Mouse (Mus musculus): Measurements from ENCODE around the gene Csmd2.
"Not testable (repeated sequence)": the region's sequence is repeated elsewhere in the genome, so short reads cannot be mapped to it uniquely, and the experiment has no call there.

Csmd2 gene

DNA sequence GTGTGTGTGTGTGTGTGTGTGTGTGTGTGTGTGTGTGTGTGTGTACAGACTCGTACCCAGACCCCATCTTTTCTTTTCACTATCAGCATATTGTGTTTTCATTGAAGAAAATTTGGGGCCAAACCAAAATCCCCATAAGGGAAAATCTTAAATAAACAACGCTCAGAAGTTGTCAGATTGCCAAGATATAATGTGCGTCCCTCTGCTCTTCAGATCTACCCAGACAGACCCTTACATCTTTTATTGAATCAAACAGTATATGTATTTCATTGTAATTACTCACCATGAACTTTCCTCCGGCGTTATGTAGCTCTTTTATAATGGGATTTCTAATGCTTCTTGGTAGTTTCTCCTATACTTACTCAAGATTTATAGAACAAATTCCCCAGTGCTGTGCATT lies 479.1 kb downstream of the Csmd2 start:
- DNase-seq (ENCODE audit: extremely low read depth, low read depth, low spot score) = no peak

DNA sequence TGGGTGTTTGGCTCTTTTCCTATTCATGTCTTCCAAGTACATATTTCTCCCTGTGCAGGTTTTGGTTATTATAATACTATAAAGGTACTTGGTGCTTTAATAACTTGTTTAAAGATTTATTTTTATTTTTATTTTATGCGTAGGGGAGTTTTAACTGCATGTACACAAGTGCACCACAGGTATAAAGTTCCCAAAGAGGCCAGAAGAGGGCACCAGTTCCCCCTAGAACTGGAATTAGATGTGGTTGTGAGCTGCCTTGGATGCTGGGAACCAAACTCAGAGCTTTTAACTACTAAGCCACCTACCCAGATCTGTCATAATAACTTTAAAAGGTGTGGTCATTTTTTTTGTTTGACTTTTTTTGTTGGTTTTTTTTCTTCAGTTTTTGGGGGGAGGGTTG lies 480.4 kb downstream of the Csmd2 start:
- DNase-seq (ENCODE audit: extremely low read depth, low read depth, low spot score) = no peak

DNA sequence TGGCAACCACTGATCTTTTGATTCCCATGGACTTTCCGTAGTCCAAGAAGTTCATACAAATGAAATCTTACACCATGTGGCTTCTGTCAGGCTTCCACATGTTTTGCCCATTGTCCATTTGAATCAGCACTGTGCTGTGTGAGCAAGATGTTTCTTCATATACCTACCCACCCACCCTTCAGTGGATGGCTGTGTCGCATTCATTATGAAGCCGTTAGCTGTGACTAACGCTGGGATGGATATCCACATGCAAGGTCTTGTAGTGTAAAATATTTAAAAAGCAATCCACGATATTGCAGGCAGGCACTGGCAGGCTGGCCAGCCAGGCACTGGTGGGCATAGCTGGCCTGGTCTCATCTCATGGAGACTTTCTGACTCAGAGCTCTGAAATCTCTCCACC lies 488.6 kb downstream of the Csmd2 start:
- DNase-seq (ENCODE audit: extremely low read depth, low read depth, low spot score) = no peak

DNA sequence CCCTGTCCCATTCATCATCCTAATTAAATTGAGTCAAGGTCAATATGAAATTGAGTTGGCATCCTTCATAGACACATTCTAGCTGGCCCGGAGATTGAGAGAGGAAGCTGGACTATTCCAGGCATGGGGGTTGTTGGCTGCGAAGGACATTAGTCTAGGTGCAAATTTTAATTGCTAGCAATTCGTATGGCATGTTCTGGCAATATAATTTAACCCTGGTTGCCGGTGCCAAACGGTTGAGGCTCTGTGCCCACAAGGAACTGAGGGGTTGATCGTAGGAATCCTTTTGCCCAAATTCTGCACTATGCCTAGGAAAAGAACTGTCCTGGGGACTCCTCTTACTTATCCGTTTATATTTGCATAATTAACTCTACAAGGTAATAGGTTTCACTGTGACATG lies 496.2 kb downstream of the Csmd2 start:
- DNase-seq (ENCODE audit: extremely low read depth, low read depth, low spot score) = no peak

DNA sequence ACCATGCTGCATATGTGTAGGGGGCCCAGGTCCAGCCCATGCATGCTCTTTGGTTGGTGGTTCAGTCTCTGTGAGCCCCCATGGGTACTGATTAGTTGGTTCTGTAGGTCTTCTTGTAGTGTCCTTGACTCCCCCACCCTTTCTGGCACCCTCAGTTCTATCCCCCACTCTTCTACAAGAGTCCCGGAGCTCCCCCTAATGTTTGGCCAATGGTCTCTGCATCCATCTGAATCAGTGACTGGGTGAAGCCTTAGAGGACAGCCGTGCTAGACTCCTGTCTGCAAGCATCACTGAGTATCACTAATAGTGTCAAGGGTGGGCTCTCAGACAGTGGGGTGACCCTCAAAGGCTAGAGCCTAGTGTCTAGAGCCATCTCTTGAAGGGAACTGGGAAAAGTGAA lies 497.0 kb downstream of the Csmd2 start:
- DNase-seq (ENCODE audit: extremely low read depth, low read depth, low spot score) = no peak

DNA sequence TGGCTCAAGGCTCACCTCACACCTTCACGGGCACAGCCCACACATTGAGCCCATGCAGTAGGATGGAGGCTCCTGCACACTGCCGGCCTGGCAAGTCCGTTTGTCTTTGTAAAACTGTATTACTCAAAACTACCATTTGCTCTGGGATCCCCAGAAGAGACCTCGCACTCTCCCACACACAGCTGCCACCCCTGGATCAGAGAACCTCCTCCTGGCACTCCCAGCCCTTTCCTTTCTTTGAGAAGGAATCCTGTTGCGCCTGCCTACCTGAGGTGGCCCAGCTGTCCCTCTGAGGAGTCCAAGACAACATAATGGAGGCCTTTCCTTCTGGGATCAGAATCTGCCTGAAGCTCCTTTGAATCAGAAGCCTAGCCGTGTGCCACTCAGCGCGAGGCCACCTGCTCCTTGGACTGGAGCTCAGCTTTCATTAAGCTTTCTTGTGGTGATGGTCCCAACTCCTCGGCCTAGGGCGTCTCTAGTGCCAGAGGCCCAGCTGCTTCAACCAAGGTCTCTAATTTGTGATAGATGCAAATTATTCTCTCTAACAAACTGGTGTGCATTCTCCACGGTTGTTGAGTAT lies 502.0 kb downstream of the Csmd2 start:
- no peak for DNase-seq (ENCODE audit: extremely low read depth, low read depth, low spot score)

DNA sequence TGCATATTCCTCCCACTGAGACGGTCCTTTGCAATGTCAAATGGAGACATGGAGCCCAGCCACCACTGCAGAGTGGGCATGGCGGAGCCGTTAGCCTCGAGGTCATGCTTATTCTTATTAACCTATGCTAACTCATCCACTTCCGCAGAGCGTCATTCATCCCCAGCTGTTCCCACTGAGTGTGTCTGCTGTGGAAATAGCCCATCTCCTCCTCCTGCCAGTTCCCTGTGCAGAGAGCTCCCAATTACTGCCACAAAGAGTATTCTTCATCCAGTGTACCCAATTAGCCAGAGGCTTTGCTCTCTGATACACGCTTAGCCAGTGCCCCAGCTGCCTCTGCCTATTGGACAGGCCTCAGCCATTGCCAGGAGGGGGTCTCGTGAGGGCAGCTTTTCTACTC lies 504.4 kb downstream of the Csmd2 start:
- no peak for DNase-seq (ENCODE audit: extremely low read depth, low read depth, low spot score)

DNA sequence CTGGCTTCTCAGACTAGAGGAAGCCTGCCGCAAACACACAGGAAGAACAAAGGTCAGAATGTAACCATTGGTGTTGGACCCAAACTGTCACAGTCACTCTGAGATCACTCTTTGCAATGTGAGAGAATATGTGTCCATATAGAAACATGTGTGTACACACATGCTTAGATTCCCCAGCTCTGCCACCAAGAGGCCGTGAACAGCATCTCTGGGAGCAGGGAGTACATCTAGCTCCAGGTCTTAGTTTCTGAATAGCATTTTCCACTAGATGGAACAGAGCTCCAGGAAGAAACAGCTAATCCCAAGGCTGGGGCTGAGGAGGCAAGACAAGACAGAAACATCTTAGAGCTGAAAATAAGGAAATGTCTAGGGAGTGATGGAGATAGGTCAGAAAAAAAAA lies 512.3 kb downstream of the Csmd2 start:
- no peak for DNase-seq (ENCODE audit: extremely low read depth, low read depth, low spot score)

DNA sequence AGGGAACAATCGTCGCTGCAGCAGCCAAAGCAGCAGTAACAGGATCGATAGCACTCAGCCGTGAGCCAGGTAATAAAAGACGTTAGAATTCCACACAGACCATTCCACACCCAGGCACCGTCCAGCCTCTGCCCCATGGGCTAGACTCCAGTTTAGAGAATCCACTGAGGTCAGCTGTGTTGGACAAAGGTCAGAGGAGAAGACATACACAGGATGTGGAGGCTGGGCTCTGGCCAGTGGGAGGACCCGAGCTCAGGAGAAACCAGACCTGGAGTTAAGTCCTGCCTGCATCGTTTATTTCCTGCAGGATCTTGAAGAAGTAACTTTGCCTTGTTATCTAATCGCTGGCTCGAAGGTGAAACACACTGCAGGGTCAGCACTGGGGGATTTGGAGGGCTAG lies 519.2 kb downstream of the Csmd2 start:
- no peak for DNase-seq (ENCODE audit: extremely low read depth, low read depth, low spot score)

DNA sequence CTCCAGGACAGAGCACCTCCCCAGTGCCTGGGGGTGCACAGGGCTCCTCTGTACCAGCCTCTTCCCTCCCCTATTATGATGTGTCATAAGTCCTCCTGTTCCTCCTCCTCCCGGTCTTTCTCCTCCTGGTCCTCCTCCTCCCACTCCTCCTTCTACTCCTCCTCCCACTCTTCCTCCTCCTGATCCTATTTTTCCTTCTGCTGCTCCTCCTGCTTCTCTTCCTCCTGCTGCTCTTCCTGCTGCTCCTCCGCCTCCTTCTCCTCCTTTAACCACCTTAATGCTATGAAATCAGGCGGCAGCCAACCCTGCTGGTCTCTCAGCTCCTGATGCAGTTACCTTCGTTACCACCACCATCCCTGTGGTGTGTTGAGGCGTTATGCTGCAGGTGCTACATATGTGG lies 522.2 kb downstream of the Csmd2 start:
- no peak for DNase-seq (ENCODE audit: extremely low read depth, low read depth, low spot score)

DNA sequence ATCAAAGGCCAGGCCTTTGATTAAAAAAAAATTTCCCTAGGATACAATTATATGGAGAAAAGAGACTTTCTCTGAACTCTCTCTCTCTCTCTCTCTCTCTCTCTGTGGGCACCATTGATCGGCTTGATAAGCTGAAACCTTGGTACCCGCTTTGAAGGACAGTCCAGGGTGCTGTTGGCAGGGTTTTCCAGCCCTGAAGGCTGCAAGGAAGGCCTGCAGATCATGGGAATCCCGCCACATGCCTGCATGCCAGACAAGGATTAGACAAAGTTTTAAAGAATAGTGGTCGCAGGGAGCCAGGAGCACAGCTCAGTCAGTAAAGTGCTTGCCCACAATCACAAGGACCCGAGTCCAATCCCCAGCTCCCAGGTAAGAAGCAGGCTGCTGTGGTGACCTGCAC lies 526.8 kb downstream of the Csmd2 start:
- no peak for DNase-seq (ENCODE audit: extremely low read depth, low read depth, low spot score)

DNA sequence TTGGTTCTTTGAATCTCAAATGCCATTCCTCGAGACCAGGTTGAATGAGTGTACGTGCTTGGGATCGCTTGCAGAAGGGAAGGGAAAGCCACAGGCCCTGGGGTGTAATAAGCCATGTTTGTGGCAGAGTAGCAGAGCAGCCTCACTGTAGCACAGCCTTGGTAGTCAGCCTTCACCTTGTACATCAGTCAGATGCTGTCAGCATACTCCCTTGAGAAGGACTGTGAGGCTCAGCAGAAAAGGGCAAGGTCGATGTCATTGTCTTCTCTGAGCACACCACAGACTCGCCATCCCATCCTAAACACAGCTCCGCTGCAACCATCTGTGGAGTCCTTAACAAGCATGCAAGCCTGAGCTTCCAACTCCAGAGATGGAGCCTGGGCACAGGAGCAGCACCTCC lies 533.6 kb downstream of the Csmd2 start:
- DNase-seq (ENCODE audit: extremely low read depth, low read depth, low spot score) = no peak

DNA sequence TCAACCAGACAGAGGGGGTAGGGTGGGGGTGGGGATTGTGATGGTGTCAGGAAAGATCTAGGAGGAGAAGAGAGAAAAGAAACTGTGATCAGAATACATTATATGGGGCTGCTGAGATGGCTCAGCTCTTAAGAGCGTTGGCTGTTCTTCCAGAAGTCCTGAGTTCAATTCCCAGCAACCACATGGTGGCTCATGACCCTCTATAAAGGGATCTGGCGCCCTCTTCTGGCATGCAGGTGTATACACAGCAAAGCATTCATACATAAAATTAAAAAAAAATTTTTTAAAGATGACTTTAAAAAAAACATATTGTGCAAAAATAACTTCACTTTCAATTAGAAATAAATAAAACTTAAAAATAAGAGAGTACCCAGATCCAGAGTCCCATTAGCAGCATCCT lies 555.7 kb downstream of the Csmd2 start:
- DNase-seq (ENCODE audit: extremely low read depth, low read depth, low spot score) = no peak

DNA sequence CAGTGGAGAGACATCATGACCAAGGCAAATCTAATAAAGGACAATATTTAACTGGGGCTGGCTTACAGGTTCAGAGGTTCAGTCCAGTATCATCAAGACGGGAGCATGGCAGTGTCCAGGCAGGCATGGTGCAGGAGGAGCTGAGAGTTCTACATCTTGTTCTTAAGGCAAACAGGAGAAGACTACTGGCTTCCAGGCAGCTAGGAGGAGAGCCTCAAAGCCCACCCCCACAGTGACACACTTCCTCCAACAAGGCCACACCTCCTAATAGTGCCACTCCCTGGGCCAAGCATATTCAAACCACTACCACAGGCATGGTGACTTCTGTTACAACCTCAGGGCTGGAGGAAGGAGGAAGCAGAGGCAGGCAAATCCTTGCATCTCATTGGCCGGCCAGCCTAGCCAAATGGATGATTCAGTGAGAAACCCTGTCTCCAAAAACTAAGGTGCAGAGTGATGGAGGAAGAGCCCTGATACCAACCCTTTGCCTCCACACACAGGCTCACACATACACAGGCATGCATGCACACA lies 556.4 kb downstream of the Csmd2 start:
- not testable (repeated sequence) for DNase-seq (ENCODE audit: extremely low read depth, low read depth, low spot score)

DNA sequence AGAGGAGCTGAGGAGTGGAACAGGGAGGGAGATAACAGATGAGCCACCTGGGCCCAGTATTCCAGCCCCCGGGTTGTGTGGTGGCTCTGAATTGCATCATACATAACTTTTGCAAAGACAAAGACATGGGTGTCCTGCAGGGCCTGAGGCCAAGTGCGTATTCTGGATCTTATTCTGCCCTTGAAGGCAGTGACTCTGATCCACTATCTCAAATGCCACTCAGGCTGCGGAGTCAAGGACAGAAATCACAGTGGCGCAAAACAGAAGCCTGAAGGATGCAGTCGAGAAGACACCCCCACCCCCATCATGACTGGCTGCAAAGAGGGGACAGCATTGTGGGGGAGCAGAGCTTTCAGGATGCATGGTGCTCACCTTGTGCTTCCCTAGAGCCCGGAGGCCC lies 563.1 kb downstream of the Csmd2 start:
- no peak for DNase-seq (ENCODE audit: extremely low read depth, low read depth, low spot score)

DNA sequence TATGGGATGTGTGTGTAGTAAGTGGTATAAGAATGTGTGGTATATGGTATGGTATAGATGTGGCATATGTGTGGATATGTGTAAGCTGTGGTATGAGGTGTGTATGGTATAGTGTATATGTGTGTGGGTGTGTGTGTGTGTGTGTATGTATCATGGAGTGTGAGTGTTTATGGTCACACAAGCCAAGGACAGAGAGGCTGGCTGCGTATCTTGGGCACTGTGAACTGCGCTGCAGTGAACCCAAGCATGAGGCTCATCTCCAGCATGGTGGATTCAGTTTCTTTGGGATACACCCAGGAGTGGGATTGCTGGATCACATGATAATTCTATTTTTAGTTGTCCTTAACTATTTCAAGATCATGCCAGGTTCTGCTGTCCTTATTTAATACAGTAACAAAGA lies 566.5 kb downstream of the Csmd2 start:
- no peak for DNase-seq (ENCODE audit: extremely low read depth, low read depth, low spot score)

DNA sequence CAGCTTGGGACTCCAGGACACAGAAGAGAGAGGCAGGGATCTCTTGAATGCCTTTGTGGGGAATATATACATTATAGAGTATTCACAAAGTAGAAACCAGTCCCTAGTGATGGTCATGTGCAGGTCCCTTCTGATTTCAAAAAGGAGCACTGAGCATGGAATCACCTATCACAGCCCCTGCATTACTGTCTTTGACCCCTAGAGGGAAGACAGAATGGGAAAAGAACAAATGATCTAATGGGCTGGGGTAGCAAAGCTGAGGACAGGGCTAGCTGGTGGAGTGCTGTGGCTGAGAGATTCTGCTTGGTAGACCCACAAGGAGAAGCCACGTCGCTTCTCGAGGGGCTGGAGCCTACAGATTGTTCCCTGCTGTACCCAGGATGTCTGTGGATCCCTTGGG lies 572.7 kb downstream of the Csmd2 start:
- DNase-seq (ENCODE audit: extremely low read depth, low read depth, low spot score) = no peak

DNA sequence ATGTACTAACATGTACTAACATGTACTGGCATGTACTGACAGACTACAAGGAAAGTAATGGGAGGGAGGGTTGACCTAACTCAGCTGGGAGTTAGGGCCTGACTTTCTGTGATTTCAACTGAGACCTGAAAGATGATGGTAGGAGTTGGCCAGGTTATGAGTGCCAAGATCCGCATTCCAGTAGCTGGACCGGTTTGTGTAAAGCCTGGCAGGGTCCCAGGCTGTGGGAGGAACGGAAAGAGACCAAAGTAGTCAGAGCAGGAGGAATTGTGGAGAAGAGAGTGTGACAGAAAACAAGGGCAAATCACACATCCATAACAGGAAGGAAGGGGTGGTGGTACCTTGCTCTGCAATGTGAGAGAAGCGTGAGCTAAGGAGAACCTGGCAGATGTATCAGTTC lies 588.2 kb downstream of the Csmd2 start:
- peak; percentile 21 for DNase-seq (ENCODE audit: extremely low read depth, low read depth, low spot score)

DNA sequence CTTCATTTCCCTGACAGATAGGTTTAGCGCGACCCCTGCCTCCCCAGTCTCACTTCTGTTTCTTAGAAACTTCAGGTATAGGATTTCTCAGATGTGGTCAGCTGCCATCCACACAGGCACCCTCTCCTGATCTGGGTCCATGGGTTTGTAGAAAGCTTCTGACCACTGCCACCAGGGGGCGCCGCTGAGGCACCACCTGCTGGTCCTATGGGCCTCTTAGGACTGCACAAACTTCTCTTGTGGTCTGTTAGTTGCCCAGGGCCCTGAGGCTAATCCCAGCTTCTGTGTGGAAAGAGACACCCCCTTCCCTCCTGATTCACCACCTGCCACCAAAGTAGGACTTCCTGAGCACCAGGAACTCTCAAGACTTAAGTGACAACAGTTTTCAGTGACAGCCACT lies 591.5 kb downstream of the Csmd2 start:
- no peak for DNase-seq (ENCODE audit: extremely low read depth, low read depth, low spot score)

DNA sequence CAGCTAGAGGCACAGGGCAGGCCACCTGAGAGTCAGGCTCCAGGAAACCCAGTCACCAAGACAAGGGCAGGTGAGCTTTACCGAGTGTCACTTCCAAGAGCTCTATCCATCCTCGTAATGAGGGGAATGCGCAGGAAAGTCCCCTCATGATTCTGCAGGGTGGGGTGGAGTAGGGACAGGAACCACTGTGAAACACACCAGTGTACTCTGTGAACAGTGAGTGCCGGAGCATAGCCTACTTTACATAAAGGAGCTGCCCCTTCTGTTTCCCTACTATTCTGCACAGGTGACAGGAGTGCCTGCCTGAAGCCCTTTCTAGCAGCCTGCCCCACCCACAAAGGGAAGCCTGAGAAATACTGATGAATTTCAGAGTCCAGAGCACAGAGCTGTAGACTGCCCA lies 605.6 kb downstream of the Csmd2 start:
- DNase-seq (ENCODE audit: extremely low read depth, low read depth, low spot score) = no peak

DNA sequence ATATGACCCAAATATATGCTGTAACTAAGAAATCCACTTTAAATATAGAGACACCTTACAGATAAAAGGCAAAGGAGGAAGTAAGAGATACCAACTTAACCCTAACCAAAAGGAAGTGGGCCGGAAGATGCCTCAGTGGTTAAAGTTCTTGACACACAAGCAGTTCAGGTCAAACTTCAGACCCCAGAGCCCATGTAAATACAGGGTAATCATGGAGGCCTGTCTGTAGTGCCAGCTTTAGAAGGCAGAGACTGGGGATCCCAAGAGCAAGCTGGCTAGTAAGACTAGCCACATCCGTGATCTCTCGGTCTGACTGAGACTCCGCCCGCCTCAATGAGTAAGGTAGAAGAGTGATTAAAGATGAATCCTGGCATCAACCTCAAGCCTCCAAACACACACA lies 606.4 kb downstream of the Csmd2 start:
- no peak for DNase-seq (ENCODE audit: extremely low read depth, low read depth, low spot score)

DNA sequence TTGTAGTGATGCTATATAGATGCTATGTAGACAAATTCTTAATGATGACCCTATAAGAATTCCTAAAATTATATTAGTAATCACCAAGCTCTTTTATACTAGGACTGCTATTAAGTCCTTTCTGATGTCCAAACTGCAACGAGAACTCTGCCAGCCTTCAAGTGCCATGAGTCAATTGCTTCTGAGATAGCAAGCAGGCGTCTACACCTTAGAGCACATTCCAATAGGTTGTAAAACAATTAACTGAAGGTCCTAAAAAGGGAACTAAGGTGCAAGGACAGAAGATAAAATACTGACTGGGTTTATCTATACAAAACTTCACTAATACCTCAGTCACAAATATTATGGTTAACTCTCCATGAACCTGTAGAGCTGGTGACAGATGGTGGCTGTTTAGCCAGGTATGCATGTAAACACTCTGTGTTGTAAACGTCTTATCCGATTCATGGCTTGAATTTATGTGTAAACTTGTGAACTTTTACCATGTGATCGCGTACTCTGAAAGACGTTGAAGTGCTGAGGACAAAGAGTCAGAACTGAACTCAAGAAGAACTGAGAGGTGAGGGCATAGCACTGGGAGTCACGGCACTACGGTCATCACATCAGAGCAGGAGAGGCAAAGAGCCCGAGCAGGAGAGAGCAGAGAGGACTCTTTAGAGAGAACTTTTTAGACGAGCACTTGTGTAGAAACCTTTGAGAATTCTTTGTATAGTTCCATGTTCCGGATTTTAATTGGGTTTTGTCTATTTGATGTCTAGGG lies 610.3 kb downstream of the Csmd2 start:
- no peak for DNase-seq (ENCODE audit: extremely low read depth, low read depth, low spot score)

DNA sequence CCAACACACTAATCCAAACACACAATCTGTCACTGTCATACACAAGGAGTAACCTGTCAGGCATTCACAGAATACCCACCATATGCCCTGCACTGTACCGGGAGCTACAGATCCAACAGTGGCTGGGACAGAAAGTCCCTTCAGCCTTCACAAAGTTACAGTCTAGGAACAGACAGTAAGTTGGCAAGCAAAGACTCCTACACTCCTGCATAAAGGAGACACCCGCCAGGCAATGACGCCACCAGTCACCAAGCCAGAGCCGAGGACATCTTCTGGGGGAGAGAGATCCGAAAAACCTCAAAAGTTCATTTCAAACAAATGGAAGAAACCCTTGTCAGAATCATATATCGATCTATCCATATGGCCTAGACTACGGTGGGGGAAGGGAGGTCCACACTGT lies 618.9 kb downstream of the Csmd2 start:
- no peak for DNase-seq (ENCODE audit: extremely low read depth, low read depth, low spot score)
